Mouse (Mus musculus) kidney, postnatal 25 days (tissue): ENCODE results near the gene Chp1.
"Not testable (repeated sequence)": the region's sequence is repeated elsewhere in the genome, so short reads cannot be mapped to it uniquely, and the experiment has no call there.

ENCODE experiments used
- DNase-seq, 2 experiments: peaks; one replicate each; pipeline ENCODE4 v3.0.0; 2021; ENCODE audit warnings: mixed read lengths in 2 of 2

The Chp1 gene

DNA sequence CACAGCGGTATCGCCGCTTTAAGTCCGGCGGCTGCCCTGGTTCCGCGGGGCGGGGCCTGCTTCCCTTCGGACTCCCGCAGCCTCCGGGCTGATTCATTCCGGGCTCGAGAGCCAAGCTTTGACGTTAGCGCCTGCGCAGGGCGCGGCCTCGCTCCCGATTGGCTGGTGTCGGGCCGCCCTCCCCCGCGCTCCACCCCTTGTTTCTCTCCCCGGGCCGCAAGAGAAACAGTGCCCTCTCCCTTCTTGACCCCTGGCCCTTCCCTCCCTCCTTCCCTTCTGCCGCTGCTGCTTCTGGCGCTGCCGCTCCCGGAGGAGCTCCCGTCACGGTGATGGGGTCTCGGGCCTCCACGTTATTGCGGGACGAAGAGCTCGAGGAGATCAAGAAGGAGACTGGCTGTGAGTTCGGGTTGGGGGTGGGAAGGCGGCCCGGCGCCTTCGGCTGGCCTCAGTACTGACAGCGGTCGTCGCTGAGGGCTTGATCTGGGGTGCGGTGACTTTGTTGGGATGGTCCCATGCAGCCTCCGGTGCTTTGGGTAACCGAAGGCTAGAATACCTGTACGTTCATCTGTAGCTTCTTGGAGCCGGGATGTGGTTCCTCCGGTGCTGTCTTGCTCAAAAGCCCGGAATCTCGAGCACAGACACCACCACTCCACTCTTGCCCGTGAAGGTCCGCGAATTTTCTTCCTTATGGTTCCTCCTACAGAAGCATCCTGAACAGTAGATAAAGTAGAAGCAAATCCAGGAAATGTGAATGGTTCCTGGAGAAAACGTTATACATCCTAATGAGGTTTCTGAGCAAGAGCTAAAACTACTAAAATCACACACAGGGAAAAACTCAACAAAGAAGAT is at the start of gene Chp1, which contains the start of gene Exd1:
TSS of gene Chp1 (plus strand) at position 176 of the 849 bp plus-strand sequence.
TSS of gene Exd1 (minus strand) at position 106 of the 849 bp plus-strand sequence.
- DNase-seq = peak; percentile 99 to 100

DNA sequence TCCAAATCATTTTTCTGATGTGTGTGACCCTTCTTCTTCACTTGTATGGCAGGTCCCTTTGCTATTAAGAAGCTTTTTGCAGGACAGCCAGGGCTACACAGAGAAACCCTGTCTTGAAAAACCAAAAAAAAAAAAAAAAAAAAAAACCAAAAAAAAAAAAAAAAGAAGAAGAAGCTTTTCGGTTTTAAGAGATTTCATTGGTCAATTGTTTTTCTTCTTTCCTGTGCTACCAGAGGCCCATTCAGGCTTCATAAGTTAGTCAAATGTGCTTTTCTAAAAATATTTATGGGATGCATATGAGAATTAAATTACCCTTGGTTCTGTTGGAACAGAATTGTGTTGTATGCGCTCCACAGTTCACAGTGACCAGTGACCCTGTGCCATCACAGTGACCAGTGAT is 48.6 kb upstream of the Chp1 start:
- no peak for DNase-seq

DNA sequence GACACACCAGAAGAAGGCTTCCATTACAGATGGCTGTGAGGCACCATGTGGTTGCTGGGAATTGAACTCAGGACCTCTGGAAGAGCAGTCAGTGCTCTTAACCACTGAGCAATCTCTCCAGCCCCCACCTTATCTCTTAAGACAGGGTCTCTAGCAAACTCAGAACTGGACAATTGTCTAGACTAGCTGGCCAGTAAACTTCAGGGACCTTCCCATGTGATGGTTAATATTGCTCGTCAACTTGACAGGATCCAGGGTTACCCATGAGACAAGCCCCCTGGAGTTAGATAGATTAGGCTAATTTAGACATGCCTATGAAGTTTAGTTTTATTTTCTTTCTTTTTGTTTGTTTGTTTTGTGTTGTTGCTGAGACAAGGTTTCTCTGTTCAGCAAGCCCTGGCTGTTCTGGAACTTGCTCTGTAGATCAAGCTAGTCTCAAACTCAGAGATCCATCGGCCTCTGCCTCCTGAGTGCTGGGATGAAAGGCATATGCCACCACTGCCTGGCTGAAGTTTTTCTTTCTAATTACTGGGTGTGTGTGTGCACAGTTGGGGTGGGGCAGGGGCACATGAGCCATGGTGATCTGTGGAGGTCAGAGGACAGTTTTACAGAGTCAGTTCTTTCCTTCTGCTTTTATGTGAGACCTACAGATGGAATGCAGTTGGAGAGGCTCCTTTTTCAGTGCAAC is 46.4 kb upstream of the Chp1 start:
- DNase-seq = no peak

DNA sequence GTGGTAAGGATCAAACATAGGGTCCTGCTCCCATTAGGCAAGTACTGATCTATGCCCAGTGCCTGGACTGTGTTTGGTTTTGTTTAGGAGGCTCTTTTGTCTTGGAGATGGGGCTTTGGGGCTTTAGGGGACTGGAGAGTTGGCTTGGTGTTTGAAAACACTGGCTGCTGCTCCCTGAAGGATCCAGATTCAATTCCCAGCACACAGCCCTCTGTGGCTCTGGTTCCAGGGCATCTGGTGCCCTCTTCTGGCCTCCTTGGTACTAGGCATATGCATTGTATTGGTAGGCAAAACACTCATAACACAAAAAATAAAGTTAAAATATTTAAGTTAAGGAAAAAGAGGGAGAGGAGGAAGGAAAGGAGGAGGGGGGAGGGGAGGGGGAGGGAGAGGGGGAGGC is 40.4 kb upstream of the Chp1 start:
- peak; percentile 35 to 42 for DNase-seq

DNA sequence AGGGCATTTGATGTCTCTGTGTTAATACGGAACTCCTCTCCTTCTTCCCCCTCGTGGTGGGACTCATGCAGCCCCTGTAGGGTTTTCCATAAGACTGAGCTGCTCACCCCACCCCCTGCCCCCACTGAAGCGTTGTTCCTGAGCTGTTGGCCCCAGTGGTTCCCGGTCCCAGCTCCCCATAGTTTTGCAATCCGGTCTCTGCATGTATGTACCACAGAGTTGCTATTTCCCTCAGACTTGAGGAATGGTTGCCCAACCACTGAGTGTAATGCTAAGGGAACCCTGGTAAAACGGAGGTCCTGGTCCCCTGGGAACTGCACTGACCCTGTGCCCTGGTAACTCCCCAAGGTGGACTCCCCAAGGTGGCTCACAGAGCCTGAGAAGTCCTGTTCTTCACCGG is 39.0 kb upstream of the Chp1 start:
- DNase-seq = not testable (repeated sequence)

DNA sequence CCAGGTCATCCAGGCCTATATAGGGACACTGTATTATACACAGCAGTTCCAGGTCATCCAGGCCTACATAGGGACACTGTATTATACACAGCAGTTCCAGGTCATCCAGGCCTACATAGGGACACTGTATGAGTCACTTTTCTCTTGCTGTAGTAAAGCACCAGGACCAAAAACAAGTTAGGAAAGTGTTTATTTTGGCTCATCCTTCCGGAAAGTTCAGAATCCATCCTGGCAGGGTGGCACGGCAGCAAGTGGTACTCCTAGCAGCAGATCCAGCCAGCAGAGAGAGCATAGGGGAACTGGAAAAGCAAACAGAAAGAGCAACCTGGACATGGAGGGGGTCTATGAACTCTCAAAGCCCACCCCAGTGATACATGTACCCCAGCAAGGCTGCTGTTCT is 36.6 kb upstream of the Chp1 start:
- peak in 1 of 2 experiments; percentile 7 for DNase-seq

DNA sequence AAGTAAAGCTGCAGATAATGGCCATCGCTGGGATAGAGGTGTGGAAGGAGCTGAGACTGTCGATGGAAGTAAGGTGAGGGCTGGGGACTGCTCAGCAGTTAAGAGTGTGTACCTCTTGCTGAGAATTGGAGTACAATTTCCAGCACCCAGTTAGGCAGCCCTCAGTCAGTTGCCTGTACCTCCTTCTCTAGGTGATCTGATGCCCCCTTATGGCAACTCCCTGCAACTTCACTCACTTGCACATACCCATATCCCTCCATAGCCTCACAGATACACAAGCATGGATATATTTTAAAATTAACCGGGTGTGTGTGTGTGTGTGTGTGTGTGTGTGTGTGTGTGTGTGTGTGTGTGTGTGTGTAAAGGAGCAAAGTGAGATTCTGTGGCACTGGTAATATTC is 35.2 kb upstream of the Chp1 start:
- peak; percentile 29 to 37 for DNase-seq

DNA sequence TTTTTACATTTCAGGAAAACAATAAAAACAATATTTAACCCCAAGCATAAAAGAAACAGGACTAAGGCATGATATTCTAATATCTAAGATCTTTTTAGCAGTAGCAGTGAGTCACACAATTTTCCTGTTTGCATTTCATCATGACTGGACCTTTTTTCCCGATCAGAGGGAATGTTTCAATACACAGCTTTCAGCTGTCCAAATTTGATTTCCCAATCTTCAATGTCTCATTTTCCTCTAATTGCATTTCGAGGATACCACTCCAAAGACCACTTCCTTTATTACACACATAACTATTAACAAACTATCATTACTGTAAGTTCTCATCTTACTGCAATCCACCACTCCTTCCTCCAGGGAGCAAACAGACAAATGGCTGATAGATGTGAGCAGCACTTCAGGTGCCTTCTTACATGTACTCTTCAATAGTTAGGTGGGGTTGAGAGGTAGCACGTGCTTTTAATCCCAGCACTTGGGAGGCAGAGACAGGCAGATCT is 33.4 kb upstream of the Chp1 start:
- no peak for DNase-seq

DNA sequence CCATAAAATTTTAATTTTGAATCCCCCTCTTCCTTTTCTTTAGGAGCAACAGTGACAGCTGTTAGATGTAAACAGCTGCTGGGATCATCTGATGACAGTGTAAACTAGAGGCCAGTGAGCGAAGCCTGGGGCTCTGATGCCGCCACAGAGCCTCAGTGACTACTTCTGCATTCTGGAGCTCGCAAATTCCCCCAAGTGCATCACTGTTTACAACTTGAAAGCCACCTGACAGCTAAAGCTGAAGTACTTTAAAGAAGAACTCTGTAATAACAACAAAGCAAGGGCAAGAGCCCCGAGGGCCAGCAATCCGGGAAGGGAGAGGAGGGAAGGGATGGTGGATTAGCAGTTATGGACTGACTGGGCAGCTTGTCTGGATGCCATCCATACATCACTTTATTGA is 30.7 kb upstream of the Chp1 start:
- no peak for DNase-seq

DNA sequence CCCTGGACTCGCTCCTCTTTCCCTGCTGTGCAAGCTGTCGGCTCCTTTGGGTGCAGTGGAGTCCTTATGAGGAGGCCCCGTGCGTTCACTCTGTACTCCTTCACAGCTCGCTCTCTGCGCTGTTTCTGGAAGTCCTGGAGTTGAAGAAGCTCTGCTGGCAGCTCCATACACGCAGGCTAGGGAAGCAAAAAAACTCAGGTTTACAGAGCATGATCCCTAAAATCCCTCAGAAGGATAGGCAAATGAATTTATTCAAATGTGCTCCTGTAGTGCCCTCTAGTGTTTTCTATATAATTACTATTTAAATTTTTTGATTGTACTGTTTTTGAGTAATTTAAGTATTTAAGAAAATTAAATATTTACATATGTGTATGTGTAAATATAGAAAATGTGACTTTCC is 26.9 kb upstream of the Chp1 start:
- DNase-seq = no peak

DNA sequence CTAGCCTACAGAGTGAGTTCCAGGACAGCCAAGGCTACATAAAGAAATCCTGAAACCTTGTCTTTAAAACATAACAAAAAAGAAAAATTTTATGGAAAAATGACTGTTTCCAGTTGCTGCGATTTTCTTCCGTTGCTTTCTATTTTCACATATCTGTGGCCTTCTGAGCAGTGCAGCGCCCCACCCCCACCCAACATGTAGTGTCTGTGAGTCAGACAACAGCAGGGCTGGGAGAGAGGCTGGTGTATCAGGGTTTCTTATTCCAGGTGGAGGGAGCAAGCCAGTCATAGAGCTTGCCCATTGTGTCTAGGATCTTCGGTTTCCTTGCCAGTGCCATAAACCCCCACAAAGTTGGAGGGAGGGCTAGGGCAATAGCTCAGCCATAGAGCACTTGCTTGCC is 23.7 kb upstream of the Chp1 start:
- DNase-seq = no peak

DNA sequence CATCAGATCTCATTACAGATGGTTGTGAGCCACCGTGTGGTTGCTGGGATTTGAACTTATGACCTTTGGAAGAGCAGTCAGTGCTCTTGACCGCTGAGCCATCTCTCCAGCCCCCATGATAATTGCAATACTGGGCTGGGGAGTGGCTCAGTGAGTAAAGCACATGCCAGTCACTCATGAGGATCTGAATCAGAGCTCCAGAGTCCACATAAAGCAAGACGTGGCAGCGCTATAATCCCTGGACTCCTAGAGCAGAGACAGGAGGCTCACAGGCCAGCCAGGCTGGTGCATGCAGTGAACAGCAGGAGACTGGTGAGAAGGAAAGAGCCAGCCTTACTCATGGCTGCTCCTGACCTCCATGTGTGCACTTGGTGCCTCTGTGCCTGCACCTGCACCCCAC is 22.1 kb upstream of the Chp1 start:
- DNase-seq = no peak

DNA sequence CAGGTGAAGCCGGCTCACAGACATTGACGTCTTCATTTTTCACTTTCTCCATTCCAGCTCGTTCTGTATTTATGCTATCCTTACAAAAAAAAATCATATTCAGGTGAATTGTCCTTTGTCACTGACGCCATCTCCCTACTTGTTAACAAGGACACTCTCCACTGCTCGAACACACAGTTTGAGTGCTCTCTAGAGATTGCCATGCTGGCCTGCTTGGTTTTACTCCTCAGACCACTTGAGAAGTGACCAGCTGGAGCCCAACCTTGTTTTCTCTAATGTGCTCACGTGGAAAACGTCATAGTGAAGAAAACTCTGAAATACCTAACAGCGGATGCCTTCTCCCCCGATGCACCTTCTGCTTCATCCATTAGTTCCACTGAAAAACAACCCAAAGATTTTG is 8.7 kb upstream of the Chp1 start:
- DNase-seq = no peak

DNA sequence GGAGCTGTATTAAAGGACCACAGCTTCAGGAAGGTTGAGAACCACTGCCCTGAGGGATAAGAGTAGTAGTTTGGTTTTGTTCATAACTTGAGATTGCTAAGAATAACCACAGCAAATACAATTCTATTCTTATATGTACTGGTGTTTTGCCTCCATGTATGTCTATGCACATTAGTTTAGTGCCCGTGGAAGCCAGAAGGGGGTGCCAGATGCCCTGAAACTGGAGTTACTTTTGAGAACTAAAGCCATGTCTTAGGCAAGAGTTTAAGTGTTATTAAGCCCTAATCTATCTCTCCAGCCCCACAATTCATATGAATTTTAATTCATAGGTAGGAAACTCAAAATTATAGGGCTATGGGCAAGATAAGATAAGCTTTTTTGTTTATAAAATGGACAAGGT is 5.4 kb upstream of the Chp1 start:
- peak; percentile 72 to 85 for DNase-seq

DNA sequence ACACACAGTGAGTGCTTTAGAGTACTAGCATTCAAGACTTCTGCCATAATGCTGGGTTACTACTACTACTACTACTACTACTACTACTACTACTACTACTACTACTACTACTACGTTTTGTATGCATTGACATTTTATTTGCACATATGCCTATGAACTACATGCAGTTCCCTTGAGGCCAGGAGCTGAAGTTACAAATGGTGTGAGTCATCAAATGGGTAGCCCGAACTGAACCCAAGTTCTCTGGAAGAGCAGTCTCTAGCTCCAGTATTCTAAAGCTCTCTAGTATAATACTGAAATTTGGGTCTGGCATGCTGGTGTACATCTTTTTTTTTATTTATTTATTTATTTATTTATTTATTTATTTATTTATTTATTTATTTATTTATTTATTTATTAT is 3.8 kb upstream of the Chp1 start:
- no peak for DNase-seq

DNA sequence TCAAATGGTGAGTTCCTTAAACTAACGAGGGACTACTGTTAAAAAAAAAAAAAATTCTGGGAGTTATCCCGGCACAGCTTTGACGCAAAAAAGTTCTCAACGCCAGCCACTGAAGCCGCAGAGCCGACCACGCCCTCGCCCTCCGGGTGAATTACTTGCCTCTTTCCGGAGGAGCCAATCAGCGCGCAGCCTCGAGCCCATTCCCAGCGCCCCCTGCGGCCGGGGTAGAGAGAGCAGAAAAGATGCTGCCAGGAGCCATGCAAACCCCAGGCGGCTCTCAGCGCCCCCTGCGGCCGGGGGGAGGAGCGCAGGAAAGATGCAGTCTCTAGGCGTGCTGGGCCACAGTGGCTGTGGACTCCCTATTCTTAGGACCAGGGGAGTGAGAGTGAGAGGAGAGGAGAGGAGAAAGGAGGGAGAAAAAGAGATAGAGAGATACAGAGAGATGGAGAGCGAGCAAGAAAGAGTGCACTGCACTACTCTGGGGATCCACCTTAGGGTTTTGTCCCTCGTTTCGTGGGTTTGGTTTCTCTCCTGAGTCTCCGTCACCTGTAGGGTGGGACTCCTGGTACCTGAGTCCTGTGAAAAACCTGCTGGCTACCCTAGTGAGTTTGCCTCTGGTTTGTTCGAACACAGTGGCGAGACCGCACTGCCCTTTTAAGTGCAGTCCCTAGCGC is 512 bp upstream of the Chp1 start:
- DNase-seq = peak; percentile 85 to 93

DNA sequence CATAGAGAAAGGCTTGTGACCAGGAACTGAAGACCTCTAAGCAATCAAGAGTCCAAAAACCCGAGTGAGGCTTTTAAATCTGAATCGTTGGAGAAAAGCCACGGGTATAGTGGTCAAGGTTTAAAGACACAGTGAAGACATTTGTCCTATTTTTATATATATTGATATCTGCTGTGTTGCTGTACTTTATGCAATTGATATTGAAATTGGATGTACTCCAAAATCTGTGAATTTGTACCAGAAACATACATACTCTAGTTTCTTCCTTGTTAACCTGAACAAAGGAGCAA is 819 bp downstream of the Chp1 start:
- DNase-seq = no peak

DNA sequence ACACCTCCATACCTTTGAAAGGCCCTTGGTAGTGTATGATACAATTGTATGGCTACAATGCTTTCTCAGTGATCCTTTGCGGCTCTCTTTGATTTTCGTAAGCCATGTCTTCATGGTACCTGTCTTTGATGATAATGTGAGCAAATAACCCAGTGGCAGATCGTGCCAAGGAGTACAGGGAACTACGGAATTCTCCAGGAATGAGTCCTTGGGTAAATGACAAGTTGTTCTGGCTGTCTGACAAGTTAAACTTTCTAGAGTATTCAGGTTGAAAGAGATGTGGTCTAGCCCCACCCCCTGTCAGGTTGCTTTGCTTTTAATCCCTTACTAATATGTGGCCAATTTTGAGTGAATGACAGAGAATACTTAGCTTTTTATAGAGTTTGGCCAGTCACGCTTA is 1.2 kb downstream of the Chp1 start:
- DNase-seq = no peak

DNA sequence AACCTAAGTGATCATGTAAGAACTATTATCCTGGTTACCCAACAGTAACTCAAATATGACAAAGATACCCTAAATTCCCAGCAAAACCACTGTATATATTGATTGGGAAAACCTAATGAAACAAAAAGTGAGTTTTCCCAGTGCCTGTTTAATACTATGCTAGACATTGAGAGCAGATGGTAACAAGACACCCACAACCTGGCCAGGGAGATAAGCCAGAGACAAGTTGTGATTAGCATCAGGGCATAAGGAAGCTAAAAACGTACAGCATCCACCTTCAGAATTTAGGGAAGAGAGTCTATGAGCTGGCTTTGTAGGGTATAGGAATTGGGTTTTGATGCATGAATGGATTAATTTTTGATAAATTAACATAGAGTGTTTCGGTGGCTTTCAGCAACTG is 2.2 kb downstream of the Chp1 start:
- DNase-seq = no peak

DNA sequence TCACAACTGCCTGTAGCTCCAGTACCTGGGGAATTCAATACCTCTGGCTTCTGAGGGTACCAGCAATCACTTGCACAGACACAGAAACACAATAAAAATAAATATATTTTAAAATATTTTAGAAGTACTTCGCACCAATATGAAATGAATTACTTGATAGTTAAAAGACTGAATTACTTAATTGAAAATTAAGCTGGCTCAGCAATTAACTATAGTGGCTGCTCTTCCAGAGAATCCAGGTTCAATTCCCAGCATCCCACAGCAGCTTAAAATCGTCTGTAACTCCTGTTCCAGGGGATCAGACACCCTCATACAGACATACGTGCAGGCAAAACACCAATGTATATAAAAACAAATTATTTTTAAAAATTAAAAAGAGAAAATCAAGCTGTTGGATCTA is 10.5 kb downstream of the Chp1 start:
- no peak for DNase-seq

DNA sequence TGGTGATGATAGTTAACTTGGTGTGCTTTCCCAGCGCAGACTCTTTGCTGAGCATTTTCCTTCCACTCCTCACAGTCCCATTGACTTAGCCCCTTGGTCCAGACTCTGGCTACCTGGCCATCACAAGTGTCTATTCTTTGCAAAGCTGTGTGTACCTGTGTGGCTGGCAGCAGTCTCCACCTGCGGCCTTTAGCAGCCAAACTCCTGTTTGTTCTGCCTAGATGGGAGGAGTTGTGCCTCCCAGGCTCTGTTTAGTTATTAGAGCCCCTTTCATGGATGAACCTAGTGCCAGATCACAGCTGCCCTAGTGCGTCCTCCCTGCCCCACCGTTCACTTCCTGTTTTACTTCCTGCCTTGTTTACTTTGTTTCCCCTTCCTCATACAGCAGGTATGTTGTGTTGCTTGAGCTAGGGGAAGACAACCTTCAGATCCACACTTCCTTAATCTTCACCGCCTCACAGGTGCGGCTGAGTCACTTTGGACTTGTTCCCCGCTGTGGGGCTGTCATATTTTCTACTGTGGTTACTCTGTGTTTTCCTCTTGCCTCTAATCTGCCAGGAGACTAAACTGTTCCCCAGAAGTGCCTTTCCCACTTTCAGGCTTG is 11.3 kb downstream of the Chp1 start:
- no peak for DNase-seq

DNA sequence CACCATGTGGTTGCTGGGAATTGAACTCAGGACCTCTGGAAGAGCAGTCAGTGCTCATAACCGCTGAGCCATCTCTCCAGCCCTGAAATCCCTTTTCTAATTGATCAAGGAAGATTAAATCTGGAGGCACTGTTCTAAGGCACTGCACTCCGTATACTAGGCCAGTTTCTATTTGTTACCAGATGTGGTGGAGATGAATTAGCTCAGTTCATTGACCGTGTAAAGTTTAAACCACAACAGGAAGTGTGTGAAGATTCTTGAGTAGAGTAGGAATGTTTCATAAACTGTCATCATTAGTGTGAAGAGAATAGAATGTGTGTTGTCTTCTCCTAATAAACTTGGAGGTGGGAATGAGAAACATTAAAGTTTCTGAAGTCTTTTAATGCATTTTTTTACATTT is 14.3 kb downstream of the Chp1 start:
- DNase-seq = no peak

DNA sequence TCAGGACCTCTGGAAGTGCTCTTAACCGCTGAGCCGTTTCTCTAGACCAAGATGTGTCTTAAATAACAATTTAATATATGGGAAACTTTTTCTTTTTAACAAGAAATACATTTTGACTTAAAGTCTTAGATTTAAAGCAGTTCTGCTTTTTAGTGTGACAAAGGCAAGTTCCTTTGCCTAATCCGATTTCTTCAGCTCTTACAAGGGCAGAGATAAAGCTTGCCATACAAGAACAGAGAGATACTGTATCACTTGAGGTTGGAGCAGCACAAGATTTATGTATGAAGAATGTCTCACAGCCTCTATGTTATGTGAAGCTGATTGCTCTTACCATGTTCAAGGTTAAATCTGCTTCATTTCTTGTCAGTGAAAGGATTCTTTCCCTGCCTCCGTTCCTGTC is 17.8 kb downstream of the Chp1 start:
- DNase-seq = no peak
